Mouse (Mus musculus): Measurements from ENCODE around the gene Gnaq. TPM values are rescaled to one million over a fixed set of nuclear protein-coding genes. Genes with fewer than 3 reads are reported as not detected.

Gene Gnaq
- polyA plus RNA-seq, 1 experiment from 2014 or later: 10.1 TPM

GRCm38 (mm10) chr19:16425596-16425995 lies 293.0 kb downstream of the Gnaq start:
- peaks cover 8% of the 10 kb centered on the region for H3K9me3 ChIP-seq (ENCODE audit: control insufficient read depth, low read length)
- H3K4me1 ChIP-seq (ENCODE audit: control insufficient read depth in 2 of 2, insufficient read depth in 2 of 2, low read length in 2 of 2): no peaks in the 10 kb centered on the region
- no peaks in the 10 kb centered on the region for H3K36me3 ChIP-seq (ENCODE audit: control insufficient read depth, insufficient read depth, low read length)
- no peak overlapping the region for H3K27ac ChIP-seq (replicated peaks in 1 of 2; ENCODE audit: control insufficient read depth in 1 of 2, insufficient read depth in 1 of 2, low read depth in 2 of 2, low read length in 2 of 2)
- H3K4me2 ChIP-seq (ENCODE audit: low read length): no peak overlapping the region
- whole genome bisulfite sequencing: 76% methylated on average over 2 of the region's 2 CpGs
- no peaks in the 10 kb centered on the region for H3K27me3 ChIP-seq (ENCODE audit: control insufficient read depth, insufficient read depth, low read length)
- H3K9ac ChIP-seq (ENCODE audit: low read length): no peak overlapping the region
- ATAC-seq (ENCODE audit: insufficient number of reproducible peaks, insufficient read depth, low FRiP score, low read depth): no peak
- H3K4me3 ChIP-seq (ENCODE audit: control insufficient read depth in 1 of 2, insufficient read depth in 1 of 2, low read depth in 1 of 2, low read length in 2 of 2): no peak overlapping the region

- Histone ChIP-seq H3K4me2 (ENCODE audit: low read length) (no peak overlapping the region), H3K27me3 (ENCODE audit: control insufficient read depth, insufficient read depth, low read length) (peaks cover 9% of the 10 kb centered on the region), H3K9ac (ENCODE audit: low read length) (no peak overlapping the region), H3K36me3 (ENCODE audit: control insufficient read depth, insufficient read depth, low read length) (no peaks in the 10 kb centered on the region), H3K27ac (replicated peaks in 1 of 2; ENCODE audit: control insufficient read depth in 1 of 2, insufficient read depth in 1 of 2, low read depth in 2 of 2, low read length in 2 of 2) (no peak overlapping the region), H3K4me1 (ENCODE audit: control insufficient read depth in 2 of 2, insufficient read depth in 2 of 2, low read length in 2 of 2) (peaks cover 3 to 14% of the 10 kb centered on the region in 2 experiments), H3K4me3 (ENCODE audit: control insufficient read depth in 1 of 2, insufficient read depth in 1 of 2, low read depth in 1 of 2, low read length in 2 of 2) (no peak overlapping the region), H3K9me3 (ENCODE audit: control insufficient read depth, low read length) (peaks cover 8% of the 10 kb centered on the region)
- 77% methylated on average over 8 of the region's 8 CpGs for WGBS
- no peak for ATAC-seq (ENCODE audit: insufficient number of reproducible peaks, insufficient read depth, low FRiP score, low read depth)
Observed at GRCm38 (mm10) chr19:16431368-16431767, 298.7 kb downstream of the Gnaq start.

GRCm38 (mm10) chr19:16434879-16435278 lies 302.2 kb downstream of the Gnaq start:
- Histone ChIP-seq H3K9ac (ENCODE audit: low read length) (peak overlapping the region; percentile 52; the same call in 1 of the 2 replicates), H3K4me3 (ENCODE audit: control insufficient read depth in 1 of 2, insufficient read depth in 1 of 2, low read depth in 1 of 2, low read length in 2 of 2) (peak overlapping the region; percentile 39 to 43), H3K36me3 (ENCODE audit: control insufficient read depth, insufficient read depth, low read length) (no peaks in the 10 kb centered on the region), H3K4me2 (ENCODE audit: low read length) (peak overlapping the region; percentile 74), H3K9me3 (ENCODE audit: control insufficient read depth, low read length) (no peaks in the 10 kb centered on the region), H3K27ac (replicated peaks in 1 of 2; ENCODE audit: control insufficient read depth in 1 of 2, insufficient read depth in 1 of 2, low read depth in 2 of 2, low read length in 2 of 2) (no peak overlapping the region), H3K4me1 (ENCODE audit: control insufficient read depth in 2 of 2, insufficient read depth in 2 of 2, low read length in 2 of 2) (peaks cover 16 to 35% of the 10 kb centered on the region in 2 experiments), H3K27me3 (ENCODE audit: control insufficient read depth, insufficient read depth, low read length) (peaks cover 21% of the 10 kb centered on the region)
- WGBS: 20% methylated on average over 9 of the region's 9 CpGs
- no peak for ATAC-seq (ENCODE audit: insufficient number of reproducible peaks, insufficient read depth, low FRiP score, low read depth)

GRCm38 (mm10) chr19:16435531-16436231 lies 303.1 kb downstream of the Gnaq start, which contains the start of gene Gna14:
TSS of gene Gna14 (plus strand) at chr19:16435762.
- no peak for ATAC-seq (ENCODE audit: insufficient number of reproducible peaks, insufficient read depth, low FRiP score, low read depth)
- H3K4me1 ChIP-seq (ENCODE audit: control insufficient read depth in 2 of 2, insufficient read depth in 2 of 2, low read length in 2 of 2): peaks cover 17 to 35% of the 10 kb centered on the region in 2 experiments
- H3K4me3 ChIP-seq (ENCODE audit: control insufficient read depth in 1 of 2, insufficient read depth in 1 of 2, low read depth in 1 of 2, low read length in 2 of 2): peak within 1 kb of the TSS; percentile 39 to 43
- no peaks in the 10 kb centered on the region for H3K9me3 ChIP-seq (ENCODE audit: control insufficient read depth, low read length)
- no peak within 1 kb of the TSS for H3K27ac ChIP-seq (replicated peaks in 1 of 2; ENCODE audit: control insufficient read depth in 1 of 2, insufficient read depth in 1 of 2, low read depth in 2 of 2, low read length in 2 of 2)
- peaks cover 21% of the 10 kb centered on the region for H3K27me3 ChIP-seq (ENCODE audit: control insufficient read depth, insufficient read depth, low read length)
- no peaks in the 10 kb centered on the region for H3K36me3 ChIP-seq (ENCODE audit: control insufficient read depth, insufficient read depth, low read length)
- under 1% methylated on average over 27 of the region's 27 CpGs for WGBS
- peak within 1 kb of the TSS; percentile 52 for H3K9ac ChIP-seq (ENCODE audit: low read length)
- H3K4me2 ChIP-seq (ENCODE audit: low read length): peak within 1 kb of the TSS; percentile 74

DNA sequence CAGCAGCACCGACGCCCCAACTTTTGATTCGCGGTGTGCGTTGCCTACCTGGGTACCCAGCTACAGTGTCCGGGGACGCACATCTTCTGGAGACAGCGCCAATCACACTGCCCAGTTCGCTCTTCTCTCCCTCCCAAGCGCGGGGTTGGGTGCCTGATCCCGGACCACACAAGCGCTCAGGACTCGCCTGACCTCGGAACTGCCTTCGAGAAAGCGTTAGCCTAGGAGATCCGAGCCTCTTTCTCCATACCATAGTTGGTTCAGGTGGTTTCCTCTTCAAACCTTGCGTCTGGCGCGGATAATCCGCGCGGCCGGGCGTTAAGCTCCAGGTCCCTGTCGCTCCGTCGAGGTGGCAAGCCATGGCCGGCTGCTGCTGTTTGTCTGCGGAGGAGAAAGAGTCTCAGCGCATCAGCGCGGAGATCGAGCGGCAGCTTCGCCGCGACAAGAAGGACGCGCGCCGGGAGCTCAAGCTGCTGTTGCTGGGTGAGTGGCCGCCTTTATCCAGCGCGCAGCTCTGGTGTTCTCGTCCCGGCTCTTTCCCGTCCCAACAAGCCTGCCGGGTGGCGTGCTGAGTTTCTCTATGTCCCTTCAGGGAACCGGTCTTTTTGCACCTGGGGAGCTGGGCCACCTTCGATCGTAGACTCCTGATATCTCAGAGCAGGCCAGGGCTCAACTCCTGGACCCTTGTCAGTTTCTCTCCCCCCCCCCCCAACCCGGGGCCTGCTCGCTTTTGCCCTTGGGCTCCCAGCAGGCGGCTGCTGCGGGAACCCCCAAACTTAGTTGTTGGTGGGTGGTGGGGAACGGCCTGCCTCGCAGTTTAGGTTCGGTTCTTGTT lies 303.9 kb downstream of the Gnaq start:
- 5% methylated on average over 61 of the region's 61 CpGs for WGBS
- Histone ChIP-seq H3K27ac (replicated peaks in 1 of 2; ENCODE audit: control insufficient read depth in 1 of 2, insufficient read depth in 1 of 2, low read depth in 2 of 2, low read length in 2 of 2) (no peak overlapping the region), H3K9ac (ENCODE audit: low read length) (peak overlapping the region; percentile 52; the same call in 1 of the 2 replicates)

More for the DNA sequence above, 303.9 kb downstream of the Gnaq start:
- H3K36me3 ChIP-seq (ENCODE audit: control insufficient read depth, insufficient read depth, low read length): no peaks in the 10 kb centered on the region
- peaks cover 17 to 35% of the 10 kb centered on the region in 2 experiments for H3K4me1 ChIP-seq (ENCODE audit: control insufficient read depth in 2 of 2, insufficient read depth in 2 of 2, low read length in 2 of 2)
- no peaks in the 10 kb centered on the region for H3K9me3 ChIP-seq (ENCODE audit: control insufficient read depth, low read length)
- peak overlapping the region; percentile 74 for H3K4me2 ChIP-seq (ENCODE audit: low read length)
- no peak for ATAC-seq (ENCODE audit: insufficient number of reproducible peaks, insufficient read depth, low FRiP score, low read depth)
- peak overlapping the region; percentile 39 to 43 for H3K4me3 ChIP-seq (ENCODE audit: control insufficient read depth in 1 of 2, insufficient read depth in 1 of 2, low read depth in 1 of 2, low read length in 2 of 2)
- peaks cover 21% of the 10 kb centered on the region for H3K27me3 ChIP-seq (ENCODE audit: control insufficient read depth, insufficient read depth, low read length)

Small RNA genes within 50 kb of the gene (microRNA-seq; reads per million reads assigned to microRNA genes)
- not detected for gene Mir496b

Other genes with a start within 250 kb of the Gnaq start
- 61.0 and 78.5 TPM in 2 replicates for gene Psat1, start 185.5 kb upstream of the Gnaq start, polyA plus RNA-seq (2014; fragmentation: Nextera tagmentation; extraction: Ambion mirVana)
- gene Cep78, start 147.8 kb upstream of the Gnaq start, polyA plus RNA-seq (2014; fragmentation: Nextera tagmentation; extraction: Ambion mirVana): 12.4 and 12.7 TPM in 2 replicates

Data from heart, embryonic 14.5 days (tissue).